Mouse (Mus musculus): ENCODE measurements around the gene Sox11.
A peak's percentile ranks its signal among the peaks of the same experiment; 100 is the strongest.

Sox11 gene

DNA sequence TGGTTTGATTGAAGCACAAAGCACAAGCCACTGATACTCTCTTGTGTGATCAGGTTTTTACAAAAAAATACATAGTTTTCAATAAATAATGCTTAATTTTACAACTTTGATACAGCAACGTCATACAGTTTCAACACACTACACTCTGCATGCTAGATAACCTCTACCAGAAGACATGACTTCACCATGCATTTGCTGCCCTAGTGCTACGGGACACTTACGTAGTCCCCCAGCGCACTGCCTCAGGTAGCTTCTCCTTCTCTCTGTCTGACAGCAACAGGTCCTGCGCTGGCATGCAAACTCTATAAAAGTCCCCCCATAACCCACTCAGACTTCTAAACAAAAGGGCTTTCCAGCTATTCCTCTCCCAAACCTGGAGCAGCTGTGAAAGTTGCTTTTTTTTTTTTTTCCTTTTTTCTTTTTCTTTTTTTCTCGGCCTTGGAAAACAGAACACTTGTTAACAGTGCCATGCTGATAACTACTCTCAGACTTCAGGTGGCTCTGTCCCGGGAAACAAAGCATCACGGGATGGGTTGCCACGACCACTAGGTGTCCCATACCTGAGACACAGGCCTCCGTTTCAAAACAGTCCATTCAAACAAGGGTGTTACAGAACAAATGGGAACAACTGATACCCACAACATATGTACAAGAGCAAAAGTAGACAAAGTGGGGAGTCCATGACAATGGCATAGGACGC lies 6.9 kb downstream of the Sox11 start:
- no peak for DNase-seq

DNA sequence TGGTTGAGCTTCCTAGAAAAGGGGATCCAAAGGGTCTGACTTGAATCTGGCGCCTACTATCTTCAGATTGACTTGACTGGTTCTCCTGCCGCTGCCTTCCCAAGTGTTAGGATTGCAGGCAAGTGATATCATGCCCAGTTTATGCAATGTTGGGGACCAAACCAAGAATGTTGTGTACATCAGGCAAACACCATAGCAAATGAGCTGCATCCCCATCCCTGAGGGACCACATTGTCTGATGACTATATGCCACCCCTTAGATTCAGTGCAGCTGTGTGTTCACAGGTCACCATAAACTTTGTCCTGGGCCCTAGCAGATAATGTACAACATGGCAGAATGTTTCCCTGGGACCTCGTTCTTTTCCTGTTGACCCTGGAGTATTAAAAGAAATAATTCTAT lies 8.8 kb downstream of the Sox11 start:
- DNase-seq: no peak

GRCm38 (mm10) chr12:27323423-27323822 lies 19.0 kb downstream of the Sox11 start:
- DNase-seq: no peak

- no peak for DNase-seq
These were observed 21.7 kb downstream of the Sox11 start for GRCm38 (mm10) chr12:27320705-27321104.

- peak in 1 of 2 experiments; percentile 27 for DNase-seq
These were observed 29.4 kb downstream of the Sox11 start for GRCm38 (mm10) chr12:27312985-27313384.

DNA sequence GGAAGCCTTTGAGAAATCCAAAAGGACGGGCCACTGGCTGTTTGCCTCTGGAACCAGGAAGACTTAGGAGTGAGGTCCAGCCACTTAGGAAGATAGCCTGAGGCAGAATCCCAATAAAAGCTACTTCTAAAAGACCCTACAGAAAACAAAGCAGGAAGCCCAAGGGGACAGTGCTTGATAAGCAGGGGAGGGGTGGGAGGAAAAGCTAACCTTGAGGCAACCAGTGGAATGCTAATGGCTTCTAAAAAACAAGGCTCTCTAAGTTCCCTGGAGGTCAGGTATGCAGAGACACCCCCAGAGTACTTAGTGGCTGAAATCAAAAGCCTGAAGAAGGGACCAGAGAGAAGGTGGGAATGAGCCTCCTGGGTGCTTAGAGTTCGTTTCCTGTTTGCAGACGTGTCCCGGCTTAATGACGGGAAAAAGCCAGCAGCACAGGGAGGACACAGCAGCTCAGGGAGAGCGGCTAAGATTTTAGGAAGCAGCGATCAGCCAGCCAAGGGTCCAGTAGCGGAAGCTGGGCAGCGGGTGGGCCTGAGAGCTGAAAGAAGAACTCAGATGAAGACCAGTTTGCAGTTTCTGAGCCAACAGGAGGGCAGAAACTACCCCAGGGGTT lies 30.4 kb downstream of the Sox11 start:
- no peak for DNase-seq

- no peak for DNase-seq
These were observed 31.0 kb downstream of the Sox11 start for GRCm38 (mm10) chr12:27311316-27311832.

DNA sequence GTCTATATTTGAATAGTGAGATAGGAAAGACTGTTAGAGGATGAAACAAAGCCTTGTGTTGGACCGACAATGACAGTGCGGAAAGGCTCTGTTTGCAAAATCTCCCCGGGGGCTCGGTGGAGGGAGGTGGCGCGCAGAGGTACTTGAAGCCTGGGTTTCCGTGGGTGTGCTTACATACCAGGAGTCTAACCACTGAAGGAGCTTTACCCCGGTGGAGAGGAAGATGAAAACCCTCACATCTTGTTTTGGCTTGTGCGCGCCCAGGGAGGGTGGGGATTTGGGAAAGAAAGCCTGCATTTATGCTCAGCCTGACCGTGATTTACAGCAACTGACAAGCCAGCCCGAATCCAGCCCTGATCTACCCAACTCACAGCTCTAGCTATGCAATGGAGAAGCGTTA lies 31.7 kb downstream of the Sox11 start:
- no peak for DNase-seq

DNA sequence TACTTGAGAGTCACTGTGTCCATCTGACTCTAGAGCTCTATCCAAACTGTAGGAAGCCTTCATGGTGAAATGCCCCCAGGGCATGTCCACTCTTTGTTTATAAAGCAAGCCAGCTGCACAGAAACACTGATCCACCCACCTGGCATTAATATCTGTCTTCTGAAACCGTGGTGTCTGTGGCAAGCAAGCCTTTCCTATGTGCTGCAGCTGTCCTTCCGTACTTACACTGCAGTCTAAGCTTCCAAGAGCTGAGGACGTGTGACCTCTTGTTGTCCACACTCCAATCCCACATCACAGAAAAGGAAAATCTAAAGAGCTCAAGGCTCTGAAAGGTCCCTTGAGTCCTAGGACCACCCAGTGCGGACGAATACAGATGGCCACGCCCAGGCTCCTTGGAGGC lies 32.4 kb downstream of the Sox11 start:
- DNase-seq: no peak

GRCm38 (mm10) chr12:27304713-27305437 lies 37.5 kb downstream of the Sox11 start:
- no peak for DNase-seq

- DNase-seq: peak in 1 of 2 experiments; percentile 11
These were observed 39.2 kb downstream of the Sox11 start for GRCm38 (mm10) chr12:27303190-27303589.

DNA sequence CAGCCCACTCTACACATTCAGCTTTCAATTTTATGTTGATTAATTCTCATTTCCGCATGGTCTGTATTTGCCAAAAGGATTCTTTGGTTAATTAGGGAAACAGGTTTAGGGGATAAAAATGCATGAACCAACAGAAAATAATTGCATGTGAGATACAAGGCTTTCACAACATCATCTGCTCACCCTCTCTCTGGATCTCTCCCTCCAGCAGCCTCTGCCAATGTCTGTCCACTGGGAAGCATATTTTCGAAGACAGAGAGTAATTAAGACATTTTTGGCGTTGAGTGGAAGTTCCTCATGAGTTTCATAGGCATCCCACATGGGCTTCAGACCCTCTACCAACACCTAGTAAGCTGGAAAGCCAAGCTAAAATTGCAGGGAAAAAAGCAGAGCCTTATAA lies 43.7 kb downstream of the Sox11 start:
- DNase-seq: no peak

- DNase-seq: no peak
These were observed 48.2 kb downstream of the Sox11 start for GRCm38 (mm10) chr12:27294191-27294590.

DNA sequence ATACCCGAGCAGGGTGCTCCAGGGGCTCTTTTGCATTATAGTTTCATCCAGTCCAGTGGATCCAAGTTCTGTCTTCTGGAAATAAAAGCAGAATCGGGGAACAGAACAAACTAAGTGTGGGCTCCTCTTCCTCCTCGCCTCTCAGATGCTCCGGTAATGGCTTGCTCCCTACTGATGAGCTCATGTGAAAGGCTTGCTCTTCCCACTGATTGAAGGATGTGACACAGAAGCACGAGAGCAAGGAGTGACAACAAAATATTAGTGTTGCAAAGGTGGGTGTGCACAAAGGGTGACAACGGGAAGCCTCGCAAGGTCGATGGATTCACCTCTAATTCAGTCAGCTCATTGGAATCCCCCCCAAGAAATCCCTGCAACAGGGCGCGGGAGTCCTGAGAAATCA lies 48.6 kb downstream of the Sox11 start:
- no peak for DNase-seq

GRCm38 (mm10) chr12:27293208-27293607 lies 49.2 kb downstream of the Sox11 start:
- DNase-seq: no peak
